Mouse (Mus musculus): Measurements from ENCODE around the gene Peli1. TPM values are rescaled to one million over a fixed set of nuclear protein-coding genes. Genes with fewer than 3 reads are reported as not detected.
"Not testable (repeated sequence)": the region's sequence is repeated elsewhere in the genome, so short reads cannot be mapped to it uniquely, and the experiment has no call there.

Peli1 gene
- polyA plus RNA-seq, 1 experiment from 2014 or later, result 35.8 TPM

- Histone ChIP-seq H3K27ac (no peak overlapping the region), H3K9ac (no peak overlapping the region), H3K27me3 (replicated peaks) (no peaks in the 10 kb centered on the region), H3K4me2 (replicated peaks) (no peak overlapping the region), H3K36me3 (no peaks in the 10 kb centered on the region), H3K4me1 (replicated peaks) (peaks cover 3% of the 10 kb centered on the region; the same call in 1 of the 2 replicates), H3K9me3 (no peaks in the 10 kb centered on the region), H3K4me3 (replicated peaks) (no peak overlapping the region)
- 64% methylated on average over 8 of the region's 8 CpGs for WGBS
- ATAC-seq, result no peak
Observed at GRCm38 (mm10) chr11:21178998-21179645, 88.0 kb downstream of the Peli1 start.

GRCm38 (mm10) chr11:21179873-21180272 lies 88.8 kb downstream of the Peli1 start:
- H3K4me3 ChIP-seq (replicated peaks); H3K4me2 ChIP-seq (replicated peaks); H3K9ac ChIP-seq; H3K36me3 ChIP-seq; H3K27me3 ChIP-seq (replicated peaks); H3K4me1 ChIP-seq (replicated peaks); ATAC-seq; H3K27ac ChIP-seq; H3K9me3 ChIP-seq: not testable (repeated sequence)
- 91% methylated on average over 9 of the region's 9 CpGs for WGBS

GRCm38 (mm10) chr11:21180650-21181049 lies 89.6 kb downstream of the Peli1 start:
- Histone ChIP-seq H3K4me2 (replicated peaks) (no peak overlapping the region), H3K27ac (no peak overlapping the region), H3K9ac (no peak overlapping the region), H3K36me3 (no peaks in the 10 kb centered on the region), H3K9me3 (no peaks in the 10 kb centered on the region), H3K4me1 (replicated peaks) (no peaks in the 10 kb centered on the region), H3K27me3 (replicated peaks) (no peaks in the 10 kb centered on the region), H3K4me3 (replicated peaks) (no peak overlapping the region)
- no peak for ATAC-seq
- WGBS, result 41% methylated on average over 1 of the region's 1 CpGs

- H3K9me3 ChIP-seq, result no peaks in the 10 kb centered on the region
- H3K4me1 ChIP-seq (replicated peaks), result no peaks in the 10 kb centered on the region
- H3K27ac ChIP-seq, result no peak overlapping the region
- H3K9ac ChIP-seq, result no peak overlapping the region
- ATAC-seq, result no peak
- H3K27me3 ChIP-seq (replicated peaks), result no peaks in the 10 kb centered on the region
- H3K36me3 ChIP-seq, result no peaks in the 10 kb centered on the region
- H3K4me3 ChIP-seq (replicated peaks), result no peak overlapping the region
- H3K4me2 ChIP-seq (replicated peaks), result no peak overlapping the region
- WGBS, result 60% methylated on average over 2 of the region's 2 CpGs
Observed at GRCm38 (mm10) chr11:21181616-21182015, 90.5 kb downstream of the Peli1 start.

GRCm38 (mm10) chr11:21182709-21183108 lies 91.6 kb downstream of the Peli1 start:
- Histone ChIP-seq H3K4me2 (replicated peaks) (no peak overlapping the region), H3K9ac (no peak overlapping the region), H3K27me3 (replicated peaks) (no peaks in the 10 kb centered on the region), H3K4me1 (replicated peaks) (no peaks in the 10 kb centered on the region), H3K9me3 (no peaks in the 10 kb centered on the region), H3K4me3 (replicated peaks) (no peak overlapping the region), H3K36me3 (no peaks in the 10 kb centered on the region), H3K27ac (no peak overlapping the region)
- ATAC-seq, result no peak
- WGBS, result 48% methylated on average over 1 of the region's 1 CpGs

- H3K9me3 ChIP-seq; H3K4me3 ChIP-seq (replicated peaks); H3K4me2 ChIP-seq (replicated peaks); H3K27ac ChIP-seq; H3K36me3 ChIP-seq; H3K27me3 ChIP-seq (replicated peaks); ATAC-seq; H3K4me1 ChIP-seq (replicated peaks); H3K9ac ChIP-seq: not testable (repeated sequence)
- 87% methylated on average over 8 of the region's 8 CpGs for WGBS
Observed at GRCm38 (mm10) chr11:21191821-21192220, 100.7 kb downstream of the Peli1 start.

GRCm38 (mm10) chr11:21194851-21195250 lies 103.8 kb downstream of the Peli1 start:
- Histone ChIP-seq H3K27me3 (replicated peaks) (no peaks in the 10 kb centered on the region), H3K4me1 (replicated peaks) (no peaks in the 10 kb centered on the region), H3K36me3 (no peaks in the 10 kb centered on the region), H3K4me2 (replicated peaks) (no peak overlapping the region), H3K4me3 (replicated peaks) (no peak overlapping the region), H3K9me3 (no peaks in the 10 kb centered on the region), H3K9ac (no peak overlapping the region), H3K27ac (no peak overlapping the region)
- no peak for ATAC-seq
- 92% methylated on average over 3 of the region's 3 CpGs for WGBS

Other genes starting within 250 kb of the Peli1 start
- 12.0 and 13.2 TPM in 2 replicates for gene Vps54, start 148.0 kb downstream of the Peli1 start, polyA plus RNA-seq (2015; fragmentation: Nextera tagmentation; extraction: Ambion mirVana)

Data from intestine, embryonic 15.5 days (tissue).